8 mouse cellular contexts compared by ENCODE assay signal in the genomic region with DNA sequence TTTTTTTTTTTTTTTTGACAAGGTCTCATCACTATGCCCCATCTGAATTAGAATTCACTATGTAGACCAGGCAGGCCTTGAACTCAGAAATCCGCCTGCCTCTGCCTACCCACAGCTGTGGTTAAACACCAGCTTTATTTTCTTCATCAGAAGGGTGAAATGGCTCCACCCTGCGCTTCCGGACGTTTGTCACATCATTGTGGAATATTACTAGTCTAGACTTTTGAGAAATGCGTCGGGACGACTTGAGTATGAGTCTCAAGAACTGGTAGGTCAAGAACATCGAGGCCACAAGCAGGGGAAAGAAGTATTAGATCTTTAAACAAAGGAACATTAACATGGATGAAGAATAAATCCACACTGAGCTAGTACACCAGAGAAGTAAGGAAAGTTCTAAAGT. TPM values are rescaled to one million over a fixed set of nuclear protein-coding genes. Genes with fewer than 3 reads are reported as not detected.
A peak's percentile ranks its signal among the peaks of the same experiment; 100 is the strongest.
DNase-seq lines count a peak whose midpoint lies in the region; ATAC-seq and TF ChIP-seq lines count a peak whose summit lies in the region.

No protein-coding gene starts in this region.

- H3K9me3 ChIP-seq in forebrain, embryonic 14.5 days (replicated peaks; ENCODE audit: control insufficient read depth, low read length), result no peaks in the 10 kb centered on the region
- no peaks in the 10 kb centered on the region for H3K9me3 ChIP-seq in liver, embryonic 15.5 days (replicated peaks)

- H3K79me2 ChIP-seq in heart, adult 2 months (replicated peaks; ENCODE audit: control insufficient read depth, insufficient read depth, low read length), result no peaks in the 10 kb centered on the region; the same call in 1 of the 2 replicates
- peaks cover 46% of the 10 kb centered on the region for H3K79me2 ChIP-seq in C2C12 (ENCODE audit: control insufficient read depth, insufficient read depth)

- WGBS in heart, adult 2 months, result 75% methylated on average over 8 of the region's 8 CpGs
- WGBS in forebrain, embryonic 14.5 days, result 83% methylated on average over 8 of the region's 8 CpGs
- WGBS in liver, embryonic 15.5 days (ENCODE audit: insufficient replicate concordance), result 55% methylated on average over 8 of the region's 8 CpGs

- TF ChIP-seq CTCF in heart, adult 2 months (IDR thresholded peaks at IDR 0.05), result no peak
- TF ChIP-seq CTCF in C2C12 (IDR thresholded peaks at IDR 0.05; ENCODE audit: control insufficient read depth, insufficient read depth, insufficient read length), result no peak

- no peak overlapping the region; the same call in 1 of the 2 replicates for H3K9ac ChIP-seq in heart, adult 2 months (ENCODE audit: low read depth, low read length)
- H3K9ac ChIP-seq in forebrain, embryonic 14.5 days (ENCODE audit: low read length), result peak overlapping the region; percentile 88; the same call in 1 of the 2 replicates
- peak overlapping the region; percentile 86 for H3K9ac ChIP-seq in liver, embryonic 15.5 days

- H3K4me2 ChIP-seq in forebrain, embryonic 14.5 days (ENCODE audit: low read length), result peak overlapping the region; percentile 91
- H3K4me2 ChIP-seq in liver, embryonic 15.5 days, result peak overlapping the region; percentile 97

- DNase-seq in heart, adult 2 months, result no peak
- no peak for DNase-seq in heart, adult 18-20 months
- DNase-seq in forebrain, embryonic 14.5 days (ENCODE audit: low spot score), result no peak
- no peak for DNase-seq in ovary, postnatal 10 days (ENCODE audit: low spot score)
- no peak for DNase-seq in ovary, postnatal 36 days (ENCODE audit: low spot score)
- no peak for DNase-seq in ovary, adult 18-20 months (ENCODE audit: low spot score)

- TF ChIP-seq EP300 in heart, adult 2 months (IDR thresholded peaks at IDR 0.05; ENCODE audit: insufficient read depth, low read depth, low read length), result no peak

- peak overlapping the region; percentile 91 for H3ac ChIP-seq in C2C12 (ENCODE audit: control insufficient read depth, insufficient read length, low read depth)

- intact Hi-C loops in heart, adult 2 months (cut with DNase I), result loop anchor here (10.0 kb wide), 1 partner anchor 211 kb away; no protein-coding TSS in a partner anchor

- no peaks in the 10 kb centered on the region for H3K27me3 ChIP-seq in heart, adult 2 months (ENCODE audit: control insufficient read depth, insufficient read depth, low read length)
- no peaks in the 10 kb centered on the region for H3K27me3 ChIP-seq in C2C12 (ENCODE audit: control insufficient read depth, insufficient read depth, insufficient read length)
- no peaks in the 10 kb centered on the region for H3K27me3 ChIP-seq in forebrain, embryonic 14.5 days (replicated peaks; ENCODE audit: control insufficient read depth, insufficient read depth, low read length)
- no peaks in the 10 kb centered on the region for H3K27me3 ChIP-seq in liver, embryonic 15.5 days

- ATAC-seq in forebrain, embryonic 14.5 days, result no peak
- ATAC-seq in liver, embryonic 15.5 days (ENCODE audit: insufficient read depth), result no peak

- TF ChIP-seq POLR2A in heart, adult 2 months (IDR thresholded peaks at IDR 0.05; ENCODE audit: insufficient read depth, low read depth, low read length), result no peak

- H3K4me3 ChIP-seq in heart, adult 2 months, result peak overlapping the region; percentile 91
- H3K4me3 ChIP-seq in C2C12 (ENCODE audit: insufficient read depth, poor library complexity, severe bottlenecking), result peak overlapping the region; percentile 43
- peak overlapping the region; percentile 85 for H3K4me3 ChIP-seq in forebrain, embryonic 14.5 days (ENCODE audit: low read depth, low read length)
- H3K4me3 ChIP-seq in liver, embryonic 15.5 days (replicated peaks), result peak overlapping the region; percentile 88

- H3K79me3 ChIP-seq in C2C12 (ENCODE audit: low read depth), result peaks cover 35% of the 10 kb centered on the region

- peaks cover 15% of the 10 kb centered on the region for H3K4me1 ChIP-seq in heart, adult 2 months (ENCODE audit: control insufficient read depth, insufficient read depth, low read length)
- H3K4me1 ChIP-seq in forebrain, embryonic 14.5 days (ENCODE audit: control insufficient read depth, insufficient read depth, low read length), result peaks cover 21% of the 10 kb centered on the region
- H3K4me1 ChIP-seq in liver, embryonic 15.5 days (replicated peaks), result peaks cover 61% of the 10 kb centered on the region

- H3K36me3 ChIP-seq in heart, adult 2 months (ENCODE audit: control insufficient read depth, insufficient read depth, low read length), result peaks cover 18% of the 10 kb centered on the region
- H3K36me3 ChIP-seq in C2C12 (ENCODE audit: control insufficient read depth, insufficient read depth), result peaks cover 28% of the 10 kb centered on the region
- H3K36me3 ChIP-seq in forebrain, embryonic 14.5 days (ENCODE audit: control insufficient read depth, insufficient read depth, low read length), result peaks cover 9% of the 10 kb centered on the region
- peaks cover 12% of the 10 kb centered on the region for H3K36me3 ChIP-seq in liver, embryonic 15.5 days (replicated peaks)

- H3K27ac ChIP-seq in heart, adult 2 months, result peak overlapping the region; percentile 99
- H3K27ac ChIP-seq in forebrain, embryonic 14.5 days (ENCODE audit: low read depth, low read length), result peak overlapping the region; percentile 99
- peak overlapping the region; percentile 90 for H3K27ac ChIP-seq in liver, embryonic 15.5 days (replicated peaks)

TF ChIP-seq in C2C12, 6 proteins besides CTCF, POLR2A, EP300 and RAD21:
- no peak for TF ChIP-seq MYOD1 (IDR thresholded peaks at IDR 0.05; ENCODE audit: control insufficient read depth, insufficient read length, low read depth)

RNA-seq across cellular contexts. Expression of gene Eno1, which starts 0.5 kb away (rescaled TPM):
- total RNA-seq in heart, adult 2 months (2021), result 100 to 1,000 TPM; 111 to 113 TPM
- 179 and 246 TPM in 2 replicates for polyA plus RNA-seq in heart, adult 2 months (2012; rRNA removed)
- total RNA-seq in heart, adult 18-20 months (2021), result 100 to 1,000 TPM; 118 to 148 TPM
- 1,471 TPM for polyA plus RNA-seq in C2C12 (2012; fragmentation: generic; extraction: Trizol)
- 958 and 988 TPM in 2 replicates for polyA plus RNA-seq in forebrain, embryonic 14.5 days (2014; fragmentation: Nextera tagmentation; extraction: Ambion mirVana)
- polyA plus RNA-seq in liver, embryonic 15.5 days (2015; fragmentation: Nextera tagmentation; extraction: Ambion mirVana), result 557 and 577 TPM in 2 replicates

RNA-seq across cellular contexts. Expression of gene Car6, which starts 34.9 kb away (rescaled TPM):
- total RNA-seq in heart, adult 2 months (2021), result not detected
- not detected in 2 replicates for polyA plus RNA-seq in heart, adult 2 months (2012; rRNA removed)
- under 1 TPM in 1 of 2 experiments, not detected in 1; 0.41 TPM for total RNA-seq in heart, adult 18-20 months (2021)
- polyA plus RNA-seq in C2C12 (2012; fragmentation: generic; extraction: Trizol), result 0.19 TPM
- not detected in 2 replicates for polyA plus RNA-seq in forebrain, embryonic 14.5 days (2014; fragmentation: Nextera tagmentation; extraction: Ambion mirVana)
- polyA plus RNA-seq in liver, embryonic 15.5 days (2015; fragmentation: Nextera tagmentation; extraction: Ambion mirVana), result not detected in 2 replicates

RNA-seq across cellular contexts. Expression of gene Rere, which starts 45.4 kb away (rescaled TPM):
- 10 to 100 TPM; 39.0 to 46.4 TPM for total RNA-seq in heart, adult 2 months (2021)
- polyA plus RNA-seq in heart, adult 2 months (2012; rRNA removed), result 16.2 and 19.3 TPM in 2 replicates
- 10 to 100 TPM; 39.6 to 46.7 TPM for total RNA-seq in heart, adult 18-20 months (2021)
- polyA plus RNA-seq in C2C12 (2012; fragmentation: generic; extraction: Trizol), result 27.1 TPM
- 21.2 and 25.1 TPM in 2 replicates for polyA plus RNA-seq in forebrain, embryonic 14.5 days (2014; fragmentation: Nextera tagmentation; extraction: Ambion mirVana)
- polyA plus RNA-seq in liver, embryonic 15.5 days (2015; fragmentation: Nextera tagmentation; extraction: Ambion mirVana), result 5.3 and 6.8 TPM in 2 replicates
